Mouse (Mus musculus): ENCODE data around the gene Art2b. TPM values are rescaled to one million over a fixed set of nuclear protein-coding genes. Genes with fewer than 3 reads are reported as not detected.
"Not testable (repeated sequence)": the region's sequence is repeated elsewhere in the genome, so short reads cannot be mapped to it uniquely, and the experiment has no call there.

Gene Art2b
- total RNA-seq, 2 experiments from 2014 or later = not detected

DNA sequence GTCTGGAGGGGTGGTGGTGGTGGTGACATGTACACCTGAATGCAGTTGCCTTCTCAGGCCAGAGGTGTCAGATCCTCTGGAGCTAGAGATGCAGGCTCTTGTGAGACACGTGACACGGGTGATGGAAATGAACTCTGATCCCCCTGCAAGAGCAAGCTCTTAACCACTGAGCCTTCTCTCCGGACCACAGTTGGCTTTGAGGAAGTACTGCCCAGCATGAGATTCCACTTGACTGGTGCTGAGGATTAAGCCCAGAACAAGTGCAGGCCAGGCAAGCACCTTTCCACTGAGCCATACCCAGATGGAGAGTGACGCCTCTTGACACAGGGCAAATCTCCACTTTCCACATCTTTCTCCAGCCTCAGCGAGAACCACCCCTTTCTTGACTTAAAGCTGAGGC is 26.0 kb downstream of the Art2b start:
- DNase-seq = not testable (repeated sequence)

DNA sequence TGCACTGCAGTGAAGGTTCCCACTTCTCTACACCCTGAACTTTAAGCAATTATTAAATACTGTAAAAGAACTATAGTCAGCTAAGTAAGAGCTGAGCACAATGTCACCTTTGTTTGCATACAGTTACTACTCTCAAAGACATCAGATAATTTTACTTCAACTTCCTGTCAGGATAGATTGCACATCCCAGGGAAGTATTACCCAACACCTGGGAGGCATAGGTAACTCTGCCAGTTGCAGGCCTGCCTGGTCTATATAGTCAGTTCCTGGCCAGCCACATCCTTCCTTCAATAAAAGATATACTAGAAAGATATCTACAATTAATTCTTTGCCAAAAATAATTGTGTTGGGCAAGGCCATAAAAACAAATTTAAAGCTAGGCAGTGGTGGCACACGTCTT is 28.0 kb downstream of the Art2b start:
- DNase-seq = no peak

DNA sequence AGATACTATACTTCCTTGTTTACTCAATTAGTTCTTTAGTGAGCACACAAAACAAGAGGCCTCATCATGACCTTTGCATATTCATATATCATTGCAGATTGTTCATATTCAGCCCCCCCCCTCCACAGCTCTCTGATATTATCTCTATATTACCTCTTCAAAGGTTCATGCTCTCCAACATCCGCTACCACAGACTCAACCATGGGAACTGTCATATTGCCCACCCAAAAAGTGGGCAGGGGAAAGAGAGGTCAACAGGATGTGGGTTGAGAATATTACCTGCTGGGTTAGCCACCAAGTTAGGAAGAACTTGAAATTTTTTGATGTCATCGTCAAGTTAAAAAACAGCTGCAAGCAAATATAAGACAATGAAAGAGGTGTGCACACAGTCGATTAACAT is 29.9 kb downstream of the Art2b start:
- DNase-seq = not testable (repeated sequence)

DNA sequence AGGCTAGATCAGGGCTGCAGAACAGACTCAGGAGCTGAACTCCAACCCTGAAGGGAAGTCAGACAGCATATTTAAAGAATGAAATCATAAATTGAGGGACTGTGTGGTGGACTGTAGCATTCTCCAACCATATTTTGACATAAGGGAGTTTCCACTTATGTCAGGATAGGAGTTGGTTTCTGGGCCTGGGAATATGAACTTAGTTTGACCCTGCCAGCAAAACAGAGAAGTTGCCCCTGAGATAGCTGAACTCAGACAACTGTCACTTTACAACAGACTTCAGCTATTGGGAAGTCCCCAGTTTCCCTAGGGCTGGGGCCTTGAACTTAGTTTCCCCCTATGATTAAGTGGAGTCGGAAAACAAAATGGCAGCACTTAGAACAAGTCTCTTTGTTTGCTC is 33.9 kb downstream of the Art2b start:
- no peak for DNase-seq

DNA sequence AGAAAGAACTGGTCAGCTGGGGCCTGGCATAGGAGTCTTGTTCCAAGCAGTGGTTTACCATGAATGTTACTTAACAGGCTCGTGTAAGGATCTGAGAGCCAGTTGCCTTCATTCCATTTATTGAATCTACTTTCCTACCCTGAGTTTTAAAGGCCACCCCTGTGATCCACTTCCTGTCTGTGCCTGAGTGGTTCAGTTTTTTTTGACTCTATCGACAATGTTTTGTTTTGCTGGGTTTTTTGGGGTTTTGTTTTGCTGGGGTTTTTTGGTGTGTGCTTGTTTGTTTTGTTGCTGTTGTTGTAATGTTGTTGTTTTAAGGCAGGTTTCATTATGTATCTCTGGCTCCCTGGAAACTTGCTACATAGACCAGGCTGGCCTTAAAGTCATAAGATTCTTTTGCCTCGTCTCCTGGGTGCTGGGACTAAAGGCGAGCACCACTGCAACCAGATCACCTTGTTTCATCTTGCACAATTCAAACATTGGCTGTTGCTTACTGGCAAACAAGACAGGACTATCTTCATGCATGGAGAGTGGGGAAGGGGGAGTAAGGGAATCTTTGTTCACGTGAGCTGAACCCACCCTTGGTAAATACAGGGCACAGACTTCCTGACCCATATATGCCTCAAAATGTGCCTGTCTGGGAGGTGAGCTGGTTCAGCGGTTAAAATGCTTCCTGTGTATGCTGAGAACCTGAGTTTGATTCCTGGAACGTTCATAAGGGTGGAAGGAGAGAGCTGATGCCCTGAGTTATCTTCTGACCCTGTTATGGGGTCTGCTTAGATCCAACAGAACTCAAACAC is 34.5 kb downstream of the Art2b start:
- DNase-seq = no peak

DNA sequence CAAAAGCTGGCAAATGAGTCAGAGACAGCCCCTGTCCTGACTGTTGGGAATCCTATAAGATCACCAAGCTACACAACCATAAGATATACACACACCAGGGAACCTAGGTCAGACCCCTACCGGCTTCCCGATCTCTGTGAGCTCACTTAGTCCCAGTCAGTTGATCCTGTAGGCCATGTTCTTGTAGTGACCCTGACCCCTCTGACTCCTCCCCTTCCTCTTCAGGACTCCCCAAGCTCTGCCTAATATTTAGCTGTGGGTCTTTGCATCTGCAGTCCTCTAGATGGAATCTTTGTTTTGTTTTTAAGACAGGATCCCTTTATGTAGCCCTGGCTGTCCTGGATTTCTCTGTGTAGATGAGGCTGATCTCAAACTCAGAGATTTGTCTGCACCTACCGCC is 36.1 kb downstream of the Art2b start:
- DNase-seq = no peak

DNA sequence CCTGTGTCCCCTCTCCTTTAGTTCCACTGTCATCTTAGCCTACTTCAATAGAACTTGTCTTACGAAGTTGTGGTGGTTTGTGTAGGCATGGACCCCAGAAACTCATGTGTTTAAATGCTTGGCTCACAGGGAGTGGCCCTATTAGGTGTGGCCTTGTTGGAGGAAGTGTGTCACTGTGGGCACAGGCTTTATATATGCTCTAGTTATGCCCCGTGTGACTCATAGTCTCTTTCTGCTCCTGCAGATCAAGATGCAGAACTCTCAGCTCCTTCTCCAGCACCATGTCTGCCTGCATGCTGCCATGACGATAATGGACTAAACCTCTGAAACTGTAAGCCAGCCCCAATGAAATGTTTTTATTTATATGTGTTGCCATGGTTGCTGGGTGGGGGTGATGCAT is 37.7 kb downstream of the Art2b start:
- DNase-seq = no peak

DNA sequence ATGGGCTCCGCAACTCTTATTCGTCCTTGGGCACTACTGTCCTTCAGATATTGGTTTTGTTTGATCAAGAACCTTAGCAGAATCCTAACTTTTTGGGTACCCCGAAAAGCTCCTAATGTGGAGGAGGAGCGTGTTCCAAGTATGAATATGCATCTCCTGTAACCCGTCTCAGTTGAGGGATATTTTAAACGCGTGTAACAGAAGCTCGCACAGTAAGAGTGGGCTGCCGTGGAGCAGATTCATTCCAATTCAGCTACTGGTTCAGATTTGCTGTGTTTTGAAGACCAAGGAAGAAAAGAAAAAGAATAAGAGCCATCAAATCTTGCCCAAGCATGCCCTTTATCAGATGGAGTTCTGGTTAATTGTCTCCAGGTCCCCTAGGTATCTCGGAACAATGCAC is 43.7 kb downstream of the Art2b start:
- DNase-seq = no peak

DNA sequence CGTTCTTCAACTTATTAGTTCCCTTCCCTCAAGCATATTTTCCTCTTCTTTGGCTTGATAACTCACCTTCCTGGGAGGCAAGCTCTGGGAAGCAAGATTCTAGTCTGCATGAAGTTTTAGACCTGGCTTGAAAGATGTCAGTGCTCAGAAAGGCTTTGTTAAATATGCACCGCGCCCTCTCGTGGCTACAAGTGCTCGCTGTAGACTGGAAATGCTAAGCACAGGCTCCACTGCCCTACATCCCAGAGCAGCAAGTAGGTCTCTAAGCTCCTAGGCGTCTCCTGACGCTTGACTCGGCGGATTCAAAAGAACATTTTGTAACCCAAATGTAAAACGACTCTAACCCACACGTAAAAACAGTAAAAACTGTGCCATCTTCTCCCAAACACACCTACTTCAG is 44.3 kb downstream of the Art2b start:
- DNase-seq = peak; percentile 69 to 70

DNA sequence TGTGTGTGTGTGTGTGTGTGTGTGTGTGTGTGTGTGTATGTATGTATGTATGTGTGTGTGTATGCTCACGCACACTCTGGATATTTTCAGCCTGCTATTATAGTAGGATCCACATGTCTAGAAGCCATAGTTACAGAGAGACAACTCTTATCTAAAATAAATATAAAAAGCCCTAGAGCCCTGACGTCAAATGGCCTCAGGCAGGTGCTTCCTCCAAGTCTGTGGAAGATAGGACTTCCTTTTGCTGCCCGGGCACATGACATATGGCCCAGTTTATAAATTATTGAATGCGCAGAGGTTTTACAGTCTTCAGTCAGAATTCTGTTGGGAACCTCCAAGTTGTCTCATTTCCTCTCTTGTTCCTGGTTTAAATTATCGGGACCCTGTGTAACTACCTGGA is 44.7 kb downstream of the Art2b start:
- no peak for DNase-seq

DNA sequence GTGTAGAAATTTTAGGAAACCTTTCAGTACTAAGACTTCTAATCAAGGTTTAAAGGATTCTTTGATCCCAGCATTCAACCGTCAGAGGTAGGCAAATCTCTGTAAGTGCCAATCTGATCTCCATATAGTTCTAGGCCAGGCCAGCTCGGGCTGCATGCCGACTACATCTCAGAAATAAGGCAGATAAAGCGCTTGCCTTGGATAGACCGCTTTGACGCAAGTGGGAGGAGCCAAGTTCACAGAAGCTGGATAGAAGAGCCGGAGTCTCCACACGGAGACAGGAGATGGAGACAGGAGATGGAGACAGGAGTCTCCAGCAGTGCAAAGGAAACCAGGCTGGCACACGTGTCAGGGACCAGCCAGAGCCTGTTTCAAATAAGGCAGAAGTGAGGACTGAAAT is 45.6 kb downstream of the Art2b start:
- DNase-seq = no peak

DNA sequence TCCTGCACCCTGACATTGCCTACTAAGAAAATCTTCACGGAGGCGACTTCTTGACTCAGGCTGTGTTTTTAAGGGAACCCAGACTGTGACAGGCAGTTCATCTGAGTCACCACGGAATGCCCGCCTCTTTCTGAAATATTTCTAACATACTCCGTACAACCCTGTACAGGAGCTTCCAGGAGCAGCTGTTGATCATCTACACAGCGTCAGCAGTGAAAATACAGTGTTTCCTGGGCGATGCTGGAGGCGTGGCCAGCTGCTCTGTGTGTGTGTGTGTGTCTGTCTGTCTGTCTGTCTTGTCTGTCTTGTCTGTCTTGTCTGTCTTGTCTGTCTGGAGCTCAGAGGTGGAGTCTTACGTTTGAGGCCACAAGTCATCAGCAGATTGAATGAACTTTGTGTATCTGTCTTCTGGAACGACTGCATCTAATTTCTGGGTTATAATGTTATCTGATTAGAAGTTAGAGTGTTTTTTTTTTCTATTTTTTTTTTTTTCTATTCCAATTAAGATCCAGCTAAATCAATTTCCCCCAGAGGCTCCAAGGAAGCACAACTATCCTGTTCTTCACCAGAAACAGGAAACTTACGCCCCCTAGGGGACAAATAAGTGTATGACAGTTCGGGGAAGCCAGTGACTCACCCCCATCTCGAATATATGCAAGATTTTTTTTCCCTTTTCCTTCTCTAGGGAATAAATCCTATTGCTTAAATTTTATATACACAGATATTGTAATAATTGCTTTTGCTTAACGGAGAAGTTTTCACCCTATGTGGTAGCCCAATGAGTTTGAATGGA is 47.1 kb downstream of the Art2b start:
- peak in 1 of 2 experiments; percentile 53 for DNase-seq

DNA sequence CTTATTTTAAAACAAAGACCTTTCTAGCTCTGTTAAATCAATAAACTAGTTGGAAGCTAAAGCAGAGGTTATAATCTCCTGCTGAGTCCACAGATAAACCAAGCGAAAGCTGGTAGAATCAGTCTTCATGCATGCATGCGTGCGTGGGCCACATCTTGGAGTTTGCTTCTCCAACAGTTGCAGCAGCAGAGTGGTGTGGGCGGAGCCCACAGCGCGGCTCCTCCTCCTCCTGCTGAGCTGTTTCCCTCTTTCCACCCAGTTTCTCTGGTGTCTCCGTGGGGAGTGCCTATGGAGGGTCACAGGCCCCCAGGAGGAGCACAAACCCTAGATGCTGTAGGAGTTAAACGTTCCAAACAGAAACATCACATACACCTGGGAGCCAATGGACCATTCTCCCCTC is 47.9 kb downstream of the Art2b start:
- no peak for DNase-seq

DNA sequence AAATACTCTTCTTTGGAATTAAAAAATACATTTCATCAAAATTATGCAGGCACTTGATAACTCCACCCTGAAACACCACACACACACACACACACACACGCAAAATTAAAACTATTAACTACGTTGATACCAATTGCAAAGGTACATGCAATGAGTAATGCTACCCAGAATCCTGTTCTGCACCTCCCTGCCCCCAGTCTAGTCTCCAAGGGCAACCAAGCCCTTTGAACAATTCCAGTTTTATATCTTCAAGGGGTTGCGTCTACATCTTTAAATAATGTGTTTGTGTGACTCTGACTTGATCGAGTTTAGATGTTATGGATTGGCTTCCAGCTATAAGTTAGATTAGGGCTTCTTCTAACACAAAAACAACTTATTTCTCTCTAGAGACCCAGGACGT is 49.9 kb downstream of the Art2b start:
- no peak for DNase-seq

DNA sequence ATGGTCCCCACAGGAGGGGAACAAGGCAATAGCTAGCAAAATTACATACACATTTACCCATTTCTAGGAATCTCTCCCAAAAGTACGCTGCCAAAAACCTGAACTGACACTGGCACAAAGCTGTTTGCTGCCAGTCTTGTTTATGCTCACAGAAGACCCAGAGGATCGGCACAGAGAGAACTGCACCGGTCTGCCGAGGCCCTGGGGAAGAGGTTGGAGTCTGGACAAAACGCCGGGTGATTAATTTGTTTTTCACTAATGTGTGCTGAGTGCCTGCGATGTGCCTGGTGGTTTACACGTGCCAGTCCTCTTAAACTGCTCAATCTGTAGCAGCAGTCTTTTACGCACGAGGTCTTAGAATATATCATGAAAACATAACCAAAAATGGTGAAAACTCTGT is 50.3 kb downstream of the Art2b start:
- DNase-seq = no peak

DNA sequence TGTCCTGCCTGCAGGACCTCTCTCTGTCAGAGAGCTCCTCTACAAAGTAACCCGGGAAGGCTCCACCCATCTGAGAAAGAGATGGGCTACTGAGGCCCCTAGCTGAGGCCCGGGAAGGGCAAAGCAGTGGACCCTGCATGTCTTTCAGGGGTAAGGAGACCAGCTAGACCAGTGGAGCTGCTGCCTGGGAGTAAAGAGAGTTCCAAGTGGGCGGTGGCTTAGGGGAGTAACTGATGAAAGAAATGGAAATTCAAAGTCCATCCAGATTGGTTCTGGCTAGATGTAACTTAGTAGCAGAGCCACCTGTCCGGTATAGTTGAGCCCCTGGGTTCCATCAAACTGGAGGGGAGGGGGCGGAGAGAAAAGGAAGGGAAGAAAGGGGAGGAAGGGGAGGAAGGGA is 51.0 kb downstream of the Art2b start:
- no peak for DNase-seq

Other genes starting within 250 kb of the Art2b start
- 10 to 100 TPM; 20.1 to 20.8 TPM for gene Arap1, start 237.5 kb downstream of the Art2b start, total RNA-seq (2021)
- gene Gm45837, start 174.7 kb downstream of the Art2b start, total RNA-seq (2021) = 1 to 10 TPM in 1 of 2 experiments, not detected in 1; 3.0 TPM
- 100 to 1,000 TPM; 300 to 301 TPM for gene Pde2a, start 163.9 kb downstream of the Art2b start, total RNA-seq (2021)
- gene Clpb, start 78.0 kb upstream of the Art2b start, total RNA-seq (2021) = 10 to 100 TPM; 53.1 to 54.7 TPM
- gene Phox2a, start 232.7 kb upstream of the Art2b start, total RNA-seq (2021) = not detected